Mouse (Mus musculus): ENCODE measurements around the gene Hist1h2aa. TPM values are rescaled to one million over a fixed set of nuclear protein-coding genes. Genes with fewer than 3 reads are reported as not detected.

Gene Hist1h2aa
- polyA plus RNA-seq, 1 experiment from 2014 or later = not detected

DNA sequence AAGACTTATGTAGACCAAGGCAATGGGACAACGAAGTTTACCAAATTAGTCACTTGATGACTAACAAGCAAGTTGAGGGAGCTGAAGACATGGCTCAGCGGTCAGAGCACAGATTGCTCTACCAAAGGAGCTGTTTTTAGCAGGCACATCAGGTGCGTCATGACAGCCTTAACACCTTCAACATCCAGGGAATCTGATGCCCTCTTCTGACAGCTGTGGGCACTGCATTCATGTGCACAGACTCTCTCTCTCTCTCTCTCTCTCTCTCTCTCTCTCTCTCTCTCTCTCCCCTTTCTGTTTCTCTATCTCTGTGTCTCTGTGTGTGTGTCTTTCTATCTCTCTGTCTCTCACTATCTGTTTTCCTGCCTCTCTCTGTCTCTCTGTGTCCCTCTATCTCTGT lies 16.7 kb downstream of the Hist1h2aa start:
- H3K9me3 ChIP-seq = no peaks in the 10 kb centered on the region
- 71% methylated on average over 3 of the region's 3 CpGs for WGBS
- no peak overlapping the region for H3K27ac ChIP-seq (replicated peaks)
- peaks cover 3% of the 10 kb centered on the region; the same call in 1 of the 2 replicates for H3K27me3 ChIP-seq (replicated peaks; ENCODE audit: low read depth, poor library complexity, severe bottlenecking)
- H3K4me1 ChIP-seq = peaks cover 37% of the 10 kb centered on the region
- no peak for DNase-seq (ENCODE audit: low spot score)
- H3K4me3 ChIP-seq = no peak overlapping the region
- H3K36me3 ChIP-seq (replicated peaks) = no peaks in the 10 kb centered on the region

DNA sequence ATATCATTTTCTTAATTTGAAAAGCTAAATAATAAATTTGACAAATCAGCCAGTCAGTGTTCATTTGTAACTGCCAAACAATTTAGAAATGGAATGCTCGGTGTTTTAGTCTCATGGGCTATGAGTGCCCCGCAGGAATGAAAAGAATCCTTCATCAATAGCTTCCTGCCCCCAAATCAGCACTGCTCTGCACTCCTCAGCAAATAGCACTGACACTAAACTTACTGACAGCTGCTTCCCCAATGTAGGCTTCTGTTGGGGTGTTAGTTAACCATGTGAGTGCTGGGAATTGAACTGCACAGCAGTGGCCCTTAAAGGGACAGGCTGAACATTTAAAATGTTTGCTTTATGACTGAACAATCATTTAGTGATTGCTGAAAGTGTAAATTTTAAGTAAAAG lies 25.5 kb downstream of the Hist1h2aa start:
- H3K4me1 ChIP-seq = peaks cover 6% of the 10 kb centered on the region; the same call in 1 of the 2 replicates
- no peak overlapping the region for H3K27ac ChIP-seq (replicated peaks)
- no peaks in the 10 kb centered on the region for H3K9me3 ChIP-seq
- no peaks in the 10 kb centered on the region for H3K36me3 ChIP-seq (replicated peaks)
- no peaks in the 10 kb centered on the region for H3K27me3 ChIP-seq (replicated peaks; ENCODE audit: low read depth, poor library complexity, severe bottlenecking)
- 17% methylated on average over 2 of the region's 2 CpGs for WGBS
- no peak for DNase-seq (ENCODE audit: low spot score)
- H3K4me3 ChIP-seq = no peak overlapping the region

DNA sequence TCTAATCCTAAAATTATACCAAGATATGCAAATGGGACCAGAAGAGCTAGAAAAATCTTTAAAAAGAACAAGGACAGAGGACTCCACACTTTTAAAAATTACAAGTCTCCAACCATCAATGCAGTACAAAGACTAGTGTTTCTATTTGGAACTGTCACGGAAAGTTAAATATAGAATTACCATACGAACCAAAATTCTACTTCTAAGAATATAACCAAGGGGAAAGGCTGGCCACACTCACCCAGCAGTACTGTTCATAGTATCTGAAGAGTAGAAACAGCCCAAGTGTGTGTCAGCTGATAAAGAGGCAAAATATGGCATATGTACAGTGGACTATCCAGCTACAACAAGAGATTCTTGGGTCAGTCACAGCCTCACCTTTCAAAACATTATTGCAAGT lies 30.6 kb downstream of the Hist1h2aa start:
- DNase-seq (ENCODE audit: low spot score) = no peak
- whole genome bisulfite sequencing = 85% methylated on average over 2 of the region's 2 CpGs
- Histone ChIP-seq H3K4me1 (peaks cover under 1% of the 10 kb centered on the region; the same call in 1 of the 2 replicates), H3K27ac (replicated peaks) (no peak overlapping the region), H3K9me3 (no peaks in the 10 kb centered on the region), H3K36me3 (replicated peaks) (no peaks in the 10 kb centered on the region), H3K27me3 (replicated peaks; ENCODE audit: low read depth, poor library complexity, severe bottlenecking) (no peaks in the 10 kb centered on the region), H3K4me3 (no peak overlapping the region)

DNA sequence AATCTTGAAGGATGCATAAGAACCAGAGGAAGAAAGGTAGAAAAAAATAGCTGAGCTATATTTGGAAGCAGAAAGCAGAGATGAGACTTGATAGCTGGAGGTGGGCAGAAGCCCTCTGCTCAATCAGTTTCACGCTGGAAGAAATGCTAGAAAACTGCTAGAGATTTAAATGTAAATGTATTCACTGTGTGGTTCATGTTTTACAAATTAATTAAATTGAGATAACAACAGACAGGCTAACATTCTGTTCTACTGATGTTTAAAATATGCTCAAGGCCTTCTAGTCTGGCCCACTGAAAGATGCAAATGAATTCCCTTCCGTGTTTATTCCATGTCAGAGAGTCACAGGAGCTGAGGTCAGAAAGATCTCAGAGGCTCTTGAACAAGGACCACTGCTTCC lies 37.6 kb downstream of the Hist1h2aa start:
- no peak overlapping the region for H3K4me3 ChIP-seq
- no peak for DNase-seq (ENCODE audit: low spot score)
- H3K27ac ChIP-seq (replicated peaks) = no peak overlapping the region
- H3K9me3 ChIP-seq = no peaks in the 10 kb centered on the region
- H3K27me3 ChIP-seq (replicated peaks; ENCODE audit: low read depth, poor library complexity, severe bottlenecking) = no peaks in the 10 kb centered on the region
- no peaks in the 10 kb centered on the region for H3K36me3 ChIP-seq (replicated peaks)
- WGBS = 78% methylated on average over 2 of the region's 2 CpGs
- H3K4me1 ChIP-seq = peaks cover 8% of the 10 kb centered on the region

DNA sequence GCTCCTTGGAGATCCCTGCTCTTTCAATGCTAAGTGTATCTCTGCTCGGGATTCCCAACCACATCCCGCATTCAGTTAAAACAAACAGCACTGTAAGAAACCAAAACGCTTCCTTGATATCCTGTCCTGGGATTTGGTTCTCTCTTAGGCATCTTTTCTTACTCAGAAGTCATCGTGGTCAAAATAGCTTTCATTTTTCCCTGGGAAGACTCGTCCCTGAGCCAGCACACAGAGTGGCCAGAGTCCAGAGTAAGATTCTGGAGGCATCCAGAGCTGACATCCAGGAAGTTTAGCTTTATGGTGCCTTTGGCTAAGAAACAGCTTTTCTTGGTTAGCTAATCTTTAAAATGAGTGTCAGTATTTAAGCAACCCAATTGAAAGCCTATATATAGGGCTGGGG lies 38.0 kb downstream of the Hist1h2aa start:
- no peaks in the 10 kb centered on the region for H3K27me3 ChIP-seq (replicated peaks; ENCODE audit: low read depth, poor library complexity, severe bottlenecking)
- 79% methylated on average over 5 of the region's 5 CpGs for WGBS
- no peaks in the 10 kb centered on the region for H3K9me3 ChIP-seq
- no peak for DNase-seq (ENCODE audit: low spot score)
- no peaks in the 10 kb centered on the region for H3K36me3 ChIP-seq (replicated peaks)
- no peak overlapping the region for H3K27ac ChIP-seq (replicated peaks)
- peaks cover 8% of the 10 kb centered on the region for H3K4me1 ChIP-seq
- no peak overlapping the region for H3K4me3 ChIP-seq

Small RNA genes lying within 50 kb of the gene (microRNA-seq; reads per million reads assigned to microRNA genes)
- gene Gm44344 = not detected

Other genes with a start within 250 kb of the Hist1h2aa start
- gene Hist1h1t, start 238.6 kb upstream of the Hist1h2aa start, polyA plus RNA-seq (2016; fragmentation: Nextera tagmentation; extraction: Ambion mirVana) = 0.28 TPM in 1 of 2 replicates, not detected in the other
- gene Hist1h4c, start 236.0 kb upstream of the Hist1h2aa start, polyA plus RNA-seq (2016; fragmentation: Nextera tagmentation; extraction: Ambion mirVana) = 6.6 and 6.8 TPM in 2 replicates
- 1.5 and 2.0 TPM in 2 replicates for gene Hfe, start 223.6 kb upstream of the Hist1h2aa start, polyA plus RNA-seq (2016; fragmentation: Nextera tagmentation; extraction: Ambion mirVana)
- gene Hist1h1c, start 195.7 kb upstream of the Hist1h2aa start, polyA plus RNA-seq (2016; fragmentation: Nextera tagmentation; extraction: Ambion mirVana) = 9.1 and 9.2 TPM in 2 replicates
- 8.6 and 10.0 TPM in 2 replicates for gene Hist1h3c, start 188.9 kb upstream of the Hist1h2aa start, polyA plus RNA-seq (2016; fragmentation: Nextera tagmentation; extraction: Ambion mirVana)
- gene Hist1h2bb, start 187.7 kb upstream of the Hist1h2aa start, polyA plus RNA-seq (2016; fragmentation: Nextera tagmentation; extraction: Ambion mirVana) = 1.9 and 2.9 TPM in 2 replicates
- gene Hist1h2ab, start 183.3 kb upstream of the Hist1h2aa start, polyA plus RNA-seq (2016; fragmentation: Nextera tagmentation; extraction: Ambion mirVana) = 39.1 and 43.8 TPM in 2 replicates
- gene Hist1h3b, start 182.2 kb upstream of the Hist1h2aa start, polyA plus RNA-seq (2016; fragmentation: Nextera tagmentation; extraction: Ambion mirVana) = 9.5 and 10.3 TPM in 2 replicates
- gene Hist1h4b, start 177.4 kb upstream of the Hist1h2aa start, polyA plus RNA-seq (2016; fragmentation: Nextera tagmentation; extraction: Ambion mirVana) = 2.8 and 7.1 TPM in 2 replicates
- gene Hist1h4a, start 173.2 kb upstream of the Hist1h2aa start, polyA plus RNA-seq (2016; fragmentation: Nextera tagmentation; extraction: Ambion mirVana) = 0.54 and 0.65 TPM in 2 replicates
- 4.7 and 5.0 TPM in 2 replicates for gene Hist1h3a, start 172.1 kb upstream of the Hist1h2aa start, polyA plus RNA-seq (2016; fragmentation: Nextera tagmentation; extraction: Ambion mirVana)
- gene Hist1h1a, start 170.8 kb upstream of the Hist1h2aa start, polyA plus RNA-seq (2016; fragmentation: Nextera tagmentation; extraction: Ambion mirVana) = 2.7 and 4.0 TPM in 2 replicates
- 0.26 TPM in 1 of 2 replicates, not detected in the other for gene Trim38, start 164.5 kb upstream of the Hist1h2aa start, polyA plus RNA-seq (2016; fragmentation: Nextera tagmentation; extraction: Ambion mirVana)
- not detected in 2 replicates for gene Slc17a2, start 127.5 kb upstream of the Hist1h2aa start, polyA plus RNA-seq (2016; fragmentation: Nextera tagmentation; extraction: Ambion mirVana)
- gene Slc17a3, start 95.0 kb upstream of the Hist1h2aa start, polyA plus RNA-seq (2016; fragmentation: Nextera tagmentation; extraction: Ambion mirVana) = not detected in 2 replicates
- not detected in 2 replicates for gene Slc17a1, start 66.7 kb upstream of the Hist1h2aa start, polyA plus RNA-seq (2016; fragmentation: Nextera tagmentation; extraction: Ambion mirVana)
- gene Slc17a4, start 19.5 kb upstream of the Hist1h2aa start, polyA plus RNA-seq (2016; fragmentation: Nextera tagmentation; extraction: Ambion mirVana) = not detected in 2 replicates
- gene Hist1h2ba, start 306 bp upstream of the Hist1h2aa start, polyA plus RNA-seq (2016; fragmentation: Nextera tagmentation; extraction: Ambion mirVana) = not detected in 2 replicates
- gene Scgn, start 56.8 kb downstream of the Hist1h2aa start, polyA plus RNA-seq (2016; fragmentation: Nextera tagmentation; extraction: Ambion mirVana) = 0.14 and 0.31 TPM in 2 replicates

All from embryonic facial prominence, embryonic 10.5 days (tissue).